Mouse (Mus musculus): Measurements from ENCODE around the gene Golga5. TPM values are rescaled to one million over a fixed set of nuclear protein-coding genes. Genes with fewer than 3 reads are reported as not detected.

Golga5 gene
- total RNA-seq, 4 experiments from 2014 or later = 25.4 to 32.6 (median 32.0) TPM

DNA sequence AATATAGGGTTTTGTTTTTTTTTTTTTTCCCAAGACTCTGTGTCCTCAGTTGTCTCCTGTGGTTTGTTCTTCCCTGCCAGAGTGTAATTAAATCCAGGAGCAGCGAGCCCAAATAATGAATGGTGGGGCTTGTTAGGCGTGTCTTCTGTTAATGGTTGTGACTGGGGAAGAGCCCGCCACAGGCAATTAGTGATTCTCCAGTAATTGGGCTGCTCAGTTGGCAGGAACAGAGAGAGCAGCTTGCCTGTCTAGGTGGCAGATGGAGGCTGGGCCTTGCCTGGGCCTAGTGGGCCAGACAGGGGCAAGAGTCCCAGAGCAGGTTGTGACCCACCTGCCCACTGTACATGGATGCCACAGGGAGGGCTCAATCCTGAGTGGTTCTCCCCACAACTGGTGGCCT lies 42.4 kb downstream of the Golga5 start:
- DNase-seq (ENCODE audit: low spot score in 2 of 2) = peak in 1 of 2 experiments; percentile 41

- DNase-seq (ENCODE audit: low spot score in 2 of 2) = no peak
Observed at GRCm38 (mm10) chr12:102514151-102514550, 45.2 kb downstream of the Golga5 start.

DNA sequence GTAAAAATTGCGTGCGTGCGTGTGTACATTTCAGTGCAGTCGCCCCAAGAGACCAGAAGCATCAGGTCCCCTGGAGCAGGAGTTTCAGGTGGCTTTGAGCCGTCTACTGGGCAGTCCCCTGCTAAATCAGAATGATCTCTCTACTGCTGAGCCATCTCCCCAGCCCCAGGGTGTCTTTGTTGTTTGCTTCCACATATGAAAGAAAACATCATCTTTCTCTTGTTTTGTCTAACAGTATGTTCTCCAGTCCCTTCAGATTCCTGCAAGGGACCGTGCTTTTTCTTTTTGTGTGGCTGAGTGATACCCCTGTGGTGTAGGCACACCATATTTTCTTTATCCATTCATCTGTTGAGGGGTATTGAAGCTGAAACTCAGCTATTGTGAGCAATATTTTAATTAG lies 45.8 kb downstream of the Golga5 start:
- no peak for DNase-seq (ENCODE audit: low spot score in 2 of 2)

- DNase-seq (ENCODE audit: low spot score in 2 of 2) = no peak
Observed at GRCm38 (mm10) chr12:102516151-102516550, 47.2 kb downstream of the Golga5 start.

GRCm38 (mm10) chr12:102517647-102518046 lies 48.7 kb downstream of the Golga5 start:
- DNase-seq (ENCODE audit: low spot score in 2 of 2) = no peak

GRCm38 (mm10) chr12:102519929-102520720 lies 51.2 kb downstream of the Golga5 start:
- DNase-seq (ENCODE audit: low spot score in 2 of 2) = no peak

DNA sequence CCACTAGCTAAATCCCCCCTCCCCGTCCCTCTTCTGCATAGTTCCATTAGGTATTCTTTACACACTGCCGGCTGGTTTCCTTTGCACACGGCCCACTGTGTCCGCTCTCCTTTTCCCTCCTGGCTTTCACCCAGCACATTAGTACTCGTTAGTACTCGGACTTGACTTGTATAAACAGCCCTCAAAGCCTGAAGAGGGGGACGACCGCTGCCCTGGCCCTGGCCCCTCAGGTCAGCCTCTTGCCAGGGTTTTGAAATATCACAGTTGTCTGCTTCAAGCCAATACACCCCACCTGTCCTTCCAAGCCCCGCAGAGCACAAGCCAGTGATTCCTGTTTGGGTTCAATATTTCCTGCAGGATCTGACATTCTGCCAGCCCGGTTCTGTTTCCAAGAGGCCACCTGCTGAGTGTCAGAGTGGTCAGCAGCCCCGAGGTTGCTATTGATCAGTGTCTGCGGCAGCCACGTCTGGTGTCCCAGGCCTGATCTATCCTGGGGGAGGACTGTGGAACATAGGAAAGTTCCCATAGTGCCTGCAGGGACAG lies 52.9 kb downstream of the Golga5 start:
- DNase-seq (ENCODE audit: low spot score in 2 of 2) = no peak

DNA sequence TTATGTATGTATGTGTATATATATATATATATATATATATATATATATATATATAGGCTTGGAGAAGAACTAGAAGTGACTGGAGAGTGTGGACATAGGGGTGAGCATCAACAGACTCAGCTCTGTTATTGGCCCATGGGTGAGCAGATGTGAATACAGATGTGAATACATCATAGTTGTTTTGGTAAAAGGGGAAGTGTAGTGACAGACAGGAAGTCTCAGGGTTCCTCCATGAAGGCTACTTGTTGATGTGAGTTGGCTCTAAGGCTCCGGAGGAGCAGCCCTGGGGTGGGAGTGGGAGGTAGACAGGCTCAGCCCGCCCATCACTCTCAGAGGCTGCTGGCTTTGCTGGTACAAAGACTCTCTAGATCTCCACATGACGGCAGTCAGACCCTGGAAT lies 55.3 kb downstream of the Golga5 start:
- DNase-seq (ENCODE audit: low spot score in 2 of 2) = no peak

GRCm38 (mm10) chr12:102524760-102525159 lies 55.8 kb downstream of the Golga5 start:
- no peak for DNase-seq (ENCODE audit: low spot score in 2 of 2)

- DNase-seq (ENCODE audit: low spot score in 2 of 2) = no peak
Observed at GRCm38 (mm10) chr12:102527989-102528388, 59.1 kb downstream of the Golga5 start.

- no peak for DNase-seq (ENCODE audit: low spot score in 2 of 2)
Observed at GRCm38 (mm10) chr12:102535796-102536195, 66.9 kb downstream of the Golga5 start.

- DNase-seq (ENCODE audit: low spot score in 2 of 2) = no peak
Observed at GRCm38 (mm10) chr12:102540278-102540677, 71.3 kb downstream of the Golga5 start.

DNA sequence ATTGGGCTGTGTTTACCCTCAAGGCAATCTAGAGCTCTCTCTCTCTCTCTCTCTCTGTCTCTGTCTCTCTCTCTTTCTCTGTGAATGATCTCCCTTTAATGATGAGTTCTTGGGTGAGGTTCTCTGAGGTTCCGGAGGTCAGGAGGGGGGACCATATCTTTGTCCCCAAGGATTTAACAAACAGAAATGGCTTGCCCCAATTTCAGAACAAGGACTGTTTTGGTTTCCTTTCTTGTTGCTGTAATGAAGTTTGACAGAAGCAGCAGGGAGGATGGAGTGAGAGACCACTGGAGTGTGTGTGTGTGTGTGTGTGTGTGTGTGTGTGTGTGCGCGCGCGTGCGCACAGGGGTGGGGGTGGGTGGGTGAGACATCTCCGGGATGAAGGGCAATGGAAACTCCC lies 72.2 kb downstream of the Golga5 start:
- DNase-seq (ENCODE audit: low spot score in 2 of 2) = no peak

- DNase-seq (ENCODE audit: low spot score in 2 of 2) = no peak
Observed at GRCm38 (mm10) chr12:102545122-102545521, 76.2 kb downstream of the Golga5 start.

Other genes starting within 250 kb of the Golga5 start
- gene Rin3, start 186.1 kb upstream of the Golga5 start, total RNA-seq (2022) = 1 to 10 TPM; 2.7 to 5.3 (median 4.9) TPM
- 100 to 1,000 TPM; 107 to 158 (median 125) TPM for gene Lgmn, start 29.3 kb upstream of the Golga5 start, total RNA-seq (2022)
- 100 to 1,000 TPM; 151 to 178 (median 173) TPM for gene Chga, start 85.8 kb downstream of the Golga5 start, total RNA-seq (2022)
- gene Itpk1, start 235.8 kb downstream of the Golga5 start, total RNA-seq (2022) = 10 to 100 TPM; 58.8 to 68.2 (median 62.5) TPM